Mouse (Mus musculus) embryonic facial prominence, embryonic 14.5 days (tissue): ENCODE data around the gene Galr2. TPM values are rescaled to one million over a fixed set of nuclear protein-coding genes. Genes with fewer than 3 reads are reported as not detected.

Experiments
- ATAC-seq: fragments of 200-750 bp; cut with Nextera tagmentation; 2 replicates; pipeline ENCODE4 v1.8.0; 2017; ENCODE audit warnings: low read depth, moderate number of reproducible peaks, moderate TSS enrichment
- DNase-seq: peaks from one replicate; pipeline ENCODE4 v3.0.0-alpha.2; 2015; ENCODE audit warnings: low spot score
- H3K27ac ChIP-seq: fragments of 300-500 bp; sonication (generic); replicated peaks from 2 replicates; pipeline ENCODE4 v1.5.1; 2014; ENCODE audit warnings: low read depth, mild to moderate bottlenecking, low read length, moderate library complexity
- H3K27me3 ChIP-seq: fragments of 300-500 bp; sonication (generic); replicated peaks from 2 replicates; pipeline ENCODE4 v1.6.1; 2014; ENCODE audit warnings: low read length; ENCODE audit not compliant: control insufficient read depth, insufficient read depth
- H3K36me3 ChIP-seq: fragments of 300-500 bp; sonication (generic); 2 replicates; pipeline ENCODE4 v1.6.1; 2014; ENCODE audit warnings: low read length, mixed read lengths; ENCODE audit not compliant: control insufficient read depth, insufficient read depth
- H3K4me1 ChIP-seq: fragments of 300-500 bp; sonication (generic); 2 replicates; pipeline ENCODE4 v1.6.1; 2014; ENCODE audit warnings: antibody characterized with exemption, low read length; ENCODE audit not compliant: control insufficient read depth, insufficient read depth
- H3K4me2 ChIP-seq: fragments of 300-500 bp; sonication (generic); 2 replicates; pipeline ENCODE4 v1.6.1; 2014; ENCODE audit warnings: low read depth, mild to moderate bottlenecking, low read length, moderate library complexity, mixed read lengths
- H3K4me3 ChIP-seq: fragments of 300-500 bp; sonication (generic); 2 replicates; pipeline ENCODE4 v1.5.1; 2014; ENCODE audit warnings: low read depth, mild to moderate bottlenecking, low read length
- H3K9ac ChIP-seq: fragments of 300-500 bp; sonication (generic); 2 replicates; pipeline ENCODE4 v1.6.1; 2014; ENCODE audit warnings: low read depth, mild to moderate bottlenecking, low read length, moderate library complexity, mixed read lengths
- H3K9me3 ChIP-seq: fragments of 300-500 bp; sonication (generic); 2 replicates; pipeline ENCODE4 v1.6.1; 2016; ENCODE audit warnings: low read length; ENCODE audit not compliant: control insufficient read depth
- WGBS: fragments of 180-500 bp; shearing (Covaris S2); extraction: QIAGEN DNeasy Blood & Tissue Kit; methylation state at CpG from one replicate; pipeline ENCODE4 v1.1.7; 2014; 5-methylcytosine and 5-hydroxymethylcytosine counted together
- polyA plus RNA-seq: library from polyadenylated mRNA; unstranded; fragments of >200 nt; fragmentation: Nextera tagmentation; extraction: Ambion mirVana; gene quantifications from 2 replicates; pipeline ENCODE4 v1.2.1, GENCODE M21; 2014

The Galr2 gene
- polyA plus RNA-seq, 1 experiment from 2014 or later = 0.60 TPM

GRCm38 (mm10) chr11:116329314-116330210, 48.8 kb downstream of the Galr2 start:
- Histone ChIP-seq H3K9ac (peak overlapping the region; percentile 28; the same call in 1 of the 2 replicates), H3K27me3 (peaks cover 15% of the 10 kb centered on the region), H3K4me2 (no peak overlapping the region), H3K4me3 (no peak overlapping the region), H3K4me1 (peaks cover 10% of the 10 kb centered on the region), H3K9me3 (no peaks in the 10 kb centered on the region), H3K27ac (no peak overlapping the region), H3K36me3 (no peaks in the 10 kb centered on the region)
- 46% methylated on average over 17 of the region's 18 CpGs for WGBS
- ATAC-seq (peak; percentile 24), DNase-seq (peak; percentile 40)

DNA sequence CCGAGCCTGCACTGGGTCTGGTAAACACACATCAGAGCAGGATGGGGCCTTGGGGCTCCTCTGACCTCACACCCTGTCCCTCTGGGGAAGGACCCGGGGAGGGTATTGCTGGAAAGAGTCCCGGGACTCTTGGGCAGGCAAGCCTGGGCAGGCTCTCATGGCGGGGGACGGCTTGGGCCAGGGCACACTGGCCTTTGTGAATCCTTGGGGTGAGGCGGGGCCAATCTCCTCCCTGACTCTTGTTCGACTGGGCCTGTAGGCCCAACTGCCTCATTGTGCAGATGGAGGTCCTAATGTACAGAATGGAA, 49.4 kb downstream of the Galr2 start:
- no peak overlapping the region for H3K27ac ChIP-seq
- no peaks in the 10 kb centered on the region for H3K9me3 ChIP-seq
- H3K4me3 ChIP-seq = no peak overlapping the region
- H3K4me2 ChIP-seq = no peak overlapping the region
- no peaks in the 10 kb centered on the region for H3K36me3 ChIP-seq
- ATAC-seq (no peak), DNase-seq (no peak)
- peaks cover 16% of the 10 kb centered on the region for H3K4me1 ChIP-seq
- H3K27me3 ChIP-seq = peaks cover 21% of the 10 kb centered on the region
- no peak overlapping the region for H3K9ac ChIP-seq
- 58% methylated on average over 4 of the region's 7 CpGs for WGBS

DNA sequence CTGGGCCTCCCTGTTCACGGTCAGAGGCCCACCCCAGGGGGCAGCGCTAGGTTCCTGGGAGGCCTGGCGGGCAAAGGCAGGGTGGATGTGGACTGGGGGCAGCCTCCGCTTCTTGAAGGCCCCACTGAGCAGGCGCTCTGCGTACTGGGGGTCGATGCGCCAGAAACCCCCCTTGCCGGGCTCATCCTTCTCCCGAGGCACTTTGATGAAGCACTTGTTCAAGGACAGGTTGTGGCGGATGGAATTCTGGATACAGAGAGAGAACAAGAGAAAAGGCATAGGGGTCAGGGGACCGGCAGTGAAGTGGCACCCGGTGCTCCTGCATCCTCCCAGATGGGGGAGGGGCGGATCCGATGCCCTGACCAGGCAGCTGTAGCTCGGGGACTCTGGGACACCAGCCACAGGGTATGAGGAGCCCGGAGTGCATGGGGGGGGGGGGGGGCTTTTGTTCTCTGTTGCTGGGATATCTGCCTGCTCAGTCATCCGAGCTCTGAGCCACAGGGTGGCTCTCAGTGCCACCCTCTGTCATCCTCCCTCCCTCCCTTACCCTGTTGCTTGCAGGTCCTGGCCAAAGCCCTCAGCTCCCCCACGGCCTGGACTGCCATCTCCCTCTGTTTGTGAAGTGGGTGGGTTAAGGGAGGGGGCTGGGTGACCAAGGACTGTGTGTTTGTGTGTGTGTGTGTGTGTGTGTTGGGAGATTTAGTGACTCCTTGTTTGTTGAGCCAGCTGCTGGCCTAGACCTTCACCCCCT, 51.7 kb downstream of the Galr2 start:
- no peak overlapping the region for H3K4me2 ChIP-seq
- 44% methylated on average over 15 of the region's 19 CpGs for WGBS
- peaks cover 21% of the 10 kb centered on the region for H3K4me1 ChIP-seq
- peaks cover 21% of the 10 kb centered on the region for H3K27me3 ChIP-seq
- no peak overlapping the region for H3K27ac ChIP-seq
- H3K9me3 ChIP-seq = no peaks in the 10 kb centered on the region
- H3K36me3 ChIP-seq = no peaks in the 10 kb centered on the region
- ATAC-seq (no peak), DNase-seq (no peak)
- 0 out of 2 replicates have a peak overlapping the region, but pooled peaks have one; percentile 42 for H3K9ac ChIP-seq
- H3K4me3 ChIP-seq = no peak overlapping the region

GRCm38 (mm10) chr11:116332983-116333270, 52.2 kb downstream of the Galr2 start:
- H3K4me1 ChIP-seq = peaks cover 21% of the 10 kb centered on the region
- H3K9ac ChIP-seq = no peak overlapping the region

More at GRCm38 (mm10) chr11:116332983-116333270, 52.2 kb downstream of the Galr2 start:
- H3K4me3 ChIP-seq = no peak overlapping the region
- H3K27me3 ChIP-seq = peaks cover 21% of the 10 kb centered on the region
- H3K4me2 ChIP-seq = no peak overlapping the region
- H3K36me3 ChIP-seq = no peaks in the 10 kb centered on the region
- DNase-seq (no peak), ATAC-seq (no peak)
- 93% methylated on average over 3 of the region's 3 CpGs for WGBS
- no peaks in the 10 kb centered on the region for H3K9me3 ChIP-seq
- H3K27ac ChIP-seq = no peak overlapping the region

Other genes with a start within 250 kb of the Galr2 start
- gene Unc13d, start 203.0 kb upstream of the Galr2 start, polyA plus RNA-seq = 2.0 and 2.6 TPM in 2 replicates
- gene Wbp2, start 193.9 kb upstream of the Galr2 start, polyA plus RNA-seq = 69.0 and 74.9 TPM in 2 replicates
- 25.6 and 29.0 TPM in 2 replicates for gene Trim47, start 153.7 kb upstream of the Galr2 start, polyA plus RNA-seq
- gene Trim65, start 149.8 kb upstream of the Galr2 start, polyA plus RNA-seq = 2.9 and 3.2 TPM in 2 replicates
- 76.4 and 81.3 TPM in 2 replicates for gene Mrpl38, start 142.1 kb upstream of the Galr2 start, polyA plus RNA-seq
- 27.7 and 28.5 TPM in 2 replicates for gene Fbf1, start 112.8 kb upstream of the Galr2 start, polyA plus RNA-seq
- gene Ten1, start 82.1 kb upstream of the Galr2 start, polyA plus RNA-seq = 59.8 and 64.1 TPM in 2 replicates
- gene Acox1, start 81.9 kb upstream of the Galr2 start, polyA plus RNA-seq = 29.8 and 30.8 TPM in 2 replicates
- gene Evpl, start 42.9 kb upstream of the Galr2 start, polyA plus RNA-seq = 9.5 and 10.1 TPM in 2 replicates
- gene Srp68, start 6.7 kb upstream of the Galr2 start, polyA plus RNA-seq = 91.9 and 92.5 TPM in 2 replicates
- gene Exoc7, start 26.3 kb downstream of the Galr2 start, polyA plus RNA-seq = 60.5 and 71.2 TPM in 2 replicates
- gene Foxj1, start 54.5 kb downstream of the Galr2 start, polyA plus RNA-seq = 7.1 and 13.7 TPM in 2 replicates
- gene Rnf157, start 132.1 kb downstream of the Galr2 start, polyA plus RNA-seq = 17.7 and 18.2 TPM in 2 replicates
- 46.3 and 47.6 TPM in 2 replicates for gene Ubald2, start 153.2 kb downstream of the Galr2 start, polyA plus RNA-seq
- 0.14 and 0.30 TPM in 2 replicates for gene Qrich2, start 185.3 kb downstream of the Galr2 start, polyA plus RNA-seq
- 122 and 145 TPM in 2 replicates for gene Prpsap1, start 213.3 kb downstream of the Galr2 start, polyA plus RNA-seq
- gene Sphk1, start 250.0 kb downstream of the Galr2 start, polyA plus RNA-seq = 7.8 and 8.4 TPM in 2 replicates